Mouse (Mus musculus) B cell, adult 62 days (primary cell): ENCODE data around the gene Vmn1r152. TPM values are rescaled to one million over a fixed set of nuclear protein-coding genes. Genes with fewer than 3 reads are reported as not detected.

ENCODE experiments used
- total RNA-seq: library from RNA; stranded (reverse); gene quantifications from 4 replicates; pipeline ENCODE4 v1.2.4, GENCODE M21; 2023

Vmn1r152 gene
- total RNA-seq = not detected in 4 replicates

GRCm38 (mm10) chr7:22522667-22523066, at the start of gene Vmn1r152:
Vmn1r152 (plus strand) TSS chr7:22522967.

GRCm38 (mm10) chr7:22499578-22499977, 23.2 kb upstream of the Vmn1r152 start, which contains the start of gene Vmn1r151:
Vmn1r151 (minus strand) TSS chr7:22499678.

GRCm38 (mm10) chr7:22534787-22535186, 12.0 kb downstream of the Vmn1r152 start, which contains the start of gene Gm8677:
Gm8677 (minus strand) TSS chr7:22534887.

GRCm38 (mm10) chr7:22565243-22565642, 42.5 kb downstream of the Vmn1r152 start, which contains the start of gene Gm4201:
Gm4201 (minus strand) TSS chr7:22565343.

Other genes starting within 250 kb of the Vmn1r152 start
- not detected in 4 replicates for gene Gm4187, start 193.2 kb upstream of the Vmn1r152 start, total RNA-seq
- not detected in 4 replicates for gene Gm8660, start 151.9 kb upstream of the Vmn1r152 start, total RNA-seq
- gene Vmn1r148, start 109.4 kb upstream of the Vmn1r152 start, total RNA-seq = not detected in 4 replicates
- gene Vmn1r149, start 84.7 kb upstream of the Vmn1r152 start, total RNA-seq = not detected in 4 replicates
- not detected in 4 replicates for gene Gm10665, start 58.9 kb upstream of the Vmn1r152 start, total RNA-seq
- gene Vmn1r151, start 23.3 kb upstream of the Vmn1r152 start, total RNA-seq = not detected in 4 replicates
- gene Gm8677, start 11.9 kb downstream of the Vmn1r152 start, total RNA-seq = not detected in 4 replicates
- not detected in 4 replicates for gene Gm4201, start 42.4 kb downstream of the Vmn1r152 start, total RNA-seq
- gene Gm4565, start 65.2 kb downstream of the Vmn1r152 start, total RNA-seq = not detected in 4 replicates
- not detected in 4 replicates for gene Vmn1r155, start 135.1 kb downstream of the Vmn1r152 start, total RNA-seq
- not detected in 4 replicates for gene Gm8693, start 169.3 kb downstream of the Vmn1r152 start, total RNA-seq
- gene Gm4567, start 196.7 kb downstream of the Vmn1r152 start, total RNA-seq = not detected in 4 replicates
- gene Vmn1r157, start 238.7 kb downstream of the Vmn1r152 start, total RNA-seq = not detected in 4 replicates